Mouse (Mus musculus) ES-E14 (cell line): ENCODE results near the gene Zc3hav1l. TPM values are rescaled to one million over a fixed set of nuclear protein-coding genes. Genes with fewer than 3 reads are reported as not detected.

Experiments
- DNase-seq: peaks from one replicate; pipeline ENCODE4 v3.0.0-alpha.2; 2013; ENCODE audit warnings: low read depth, low spot score
- H3K27ac ChIP-seq: 2 replicates; pipeline ENCODE4 v1.5.1; 2012; ENCODE audit warnings: low read depth, mild to moderate bottlenecking, low read length, moderate library complexity, mixed read lengths; ENCODE audit not compliant: poor library complexity, insufficient read depth, severe bottlenecking
- H3K36me3 ChIP-seq: 2 replicates; pipeline ENCODE4 v1.6.1; 2012; ENCODE audit warnings: mild to moderate bottlenecking, low read length, moderate library complexity, mixed read lengths; ENCODE audit not compliant: control insufficient read depth, poor library complexity, insufficient read depth, severe bottlenecking
- H3K4me1 ChIP-seq, 2 experiments: fragments of 150-350 bp in 1 of 2; sonication (generic) in 1 of 2; 2 replicates each; pipeline ENCODE4 v1.6.1; 2012; ENCODE audit warnings: low read length in 2 of 2, mild to moderate bottlenecking in 1 of 2, mixed read lengths in 1 of 2; ENCODE audit not compliant: control insufficient read depth in 2 of 2, insufficient read depth in 2 of 2, poor library complexity in 1 of 2
- H3K4me3 ChIP-seq, 2 experiments: fragments of 150-350 bp in 1 of 2; sonication (generic) in 1 of 2; 2 replicates each; pipeline ENCODE4 v1.5.1; 2012; ENCODE audit warnings: low read length in 2 of 2, low read depth in 1 of 2, mild to moderate bottlenecking in 1 of 2, mixed read lengths in 1 of 2; ENCODE audit not compliant: insufficient read depth in 1 of 2, poor library complexity in 1 of 2, severe bottlenecking in 1 of 2
- H3K9ac ChIP-seq: 2 replicates; pipeline ENCODE4 v1.6.1; 2012; ENCODE audit warnings: low read depth, mild to moderate bottlenecking, low read length, mixed read lengths; ENCODE audit not compliant: poor library complexity, insufficient read depth, severe bottlenecking
- H3K9me3 ChIP-seq: fragments of 150-350 bp; sonication (generic); 2 replicates; pipeline ENCODE4 v1.6.1; 2012; ENCODE audit warnings: low read depth, mild to moderate bottlenecking, low read length; ENCODE audit not compliant: control insufficient read depth, insufficient read depth
- CHD2 ChIP-seq: IDR thresholded peaks from 2 replicates; pipeline ENCODE4 v1.6.1; 2014; ENCODE audit warnings: mild to moderate bottlenecking, low read depth, low read length, inconsistent platforms
- HCFC1 ChIP-seq: IDR thresholded peaks from 2 replicates; pipeline ENCODE4 v1.6.1; 2012; ENCODE audit warnings: low read length, inconsistent platforms, borderline replicate concordance; ENCODE audit not compliant: insufficient read depth
- MAFK ChIP-seq: IDR thresholded peaks from 2 replicates; pipeline ENCODE4 v1.6.1; 2014; ENCODE audit warnings: mild to moderate bottlenecking, low read depth, low read length, inconsistent platforms; ENCODE audit not compliant: insufficient read depth
- ZC3H11A ChIP-seq: IDR thresholded peaks from 2 replicates; pipeline ENCODE4 v1.6.1; 2012; ENCODE audit warnings: low read depth, mild to moderate bottlenecking, inconsistent platforms, low read length, borderline replicate concordance
- ZNF384 ChIP-seq: IDR thresholded peaks from 2 replicates; pipeline ENCODE4 v1.6.1; 2012; ENCODE audit warnings: low read depth, low read length, inconsistent platforms
- in situ Hi-C, 2 experiments: fragments of 600-800 bp; cut with MboI; formaldehyde crosslinking; loops; one replicate each; pipeline ENCODE4 v1.15.1; 2025; ENCODE audit warnings: low sequenced_read_pairs in 2 of 2, inconsistent platforms in 1 of 2; ENCODE audit not compliant: unreplicated experiment in 2 of 2
- total RNA-seq: library from RNA; depleted of rRNA; stranded (reverse); fragments of 300-350 nt; gene quantifications from 2 replicates; pipeline ENCODE4 v1.2.3, GENCODE M21; 2012; rRNA removed

Zc3hav1l gene
- 2.6 and 3.8 TPM in 2 replicates for total RNA-seq

DNA sequence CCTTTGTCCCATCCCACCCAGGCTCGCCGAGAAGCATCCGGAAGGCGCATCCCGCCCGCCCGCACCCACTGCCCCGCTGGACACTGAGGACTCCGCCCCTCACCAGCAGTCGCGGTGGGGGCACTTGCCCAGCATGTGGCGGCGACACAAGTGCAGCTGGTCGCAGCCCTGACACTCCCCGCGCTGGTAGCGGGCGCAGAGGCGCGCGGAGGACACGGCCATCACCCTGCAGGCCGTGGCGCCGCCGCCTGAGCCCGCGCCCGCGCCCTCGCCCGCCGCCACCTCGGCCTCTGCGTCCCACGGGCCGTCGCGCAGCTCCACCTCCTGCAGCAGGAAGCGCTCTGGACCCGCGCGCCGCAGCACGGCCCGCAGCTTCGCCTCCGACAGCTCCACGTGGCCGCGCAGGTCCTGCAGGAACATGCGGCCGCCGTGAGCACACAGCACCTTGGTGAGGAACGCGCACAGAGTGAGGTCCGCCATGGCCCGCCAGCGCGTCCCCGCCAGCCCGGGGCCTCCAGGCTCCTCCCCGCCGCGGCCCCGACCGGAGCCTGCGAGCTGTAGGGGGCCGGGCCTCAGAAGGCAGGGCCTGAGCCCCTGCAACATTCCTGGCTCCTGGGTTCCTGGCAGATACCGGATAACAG is at the start of gene Zc3hav1l:
Gene Zc3hav1l (minus strand): TSS at position 499 of the 641 bp plus-strand sequence.
- TF ChIP-seq MAFK (no peak), HCFC1 (no peak), CHD2 (no peak), ZC3H11A (no peak), ZNF384 (no peak)
- DNase-seq, result peak; percentile 63
- H3K4me1 ChIP-seq, result no peaks in the 10 kb centered on the region; a peak in 1 of 4 replicates
- H3K27ac ChIP-seq, result no peak within 1 kb of the TSS
- H3K9me3 ChIP-seq, result no peaks in the 10 kb centered on the region
- peaks cover 5% of the 10 kb centered on the region for H3K36me3 ChIP-seq
- H3K4me3 ChIP-seq, result peak within 1 kb of the TSS; percentile 79 to 91
- in situ Hi-C loops, result no loop called here
- H3K9ac ChIP-seq, result peak within 1 kb of the TSS; percentile 77

DNA sequence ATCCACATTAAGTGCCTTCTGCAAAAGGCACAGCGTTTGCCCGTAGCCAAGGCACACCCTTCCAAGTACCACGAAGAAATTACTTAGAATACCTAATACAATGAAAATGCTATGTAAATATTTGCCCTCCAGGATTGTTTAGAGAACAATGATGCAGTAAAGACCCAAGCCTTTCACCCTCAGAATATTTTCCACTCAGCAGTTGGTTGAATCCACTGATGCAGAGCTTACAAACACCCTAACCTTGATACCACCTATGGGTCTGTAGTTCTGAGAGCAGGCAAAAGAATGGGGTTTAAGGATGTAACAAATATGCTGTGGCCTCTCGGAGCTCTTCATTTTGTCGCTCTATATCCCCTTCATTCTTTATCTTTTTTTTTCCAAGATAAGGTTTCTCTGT is 48.8 kb upstream of the Zc3hav1l start:
- TF ChIP-seq ZNF384 (no peak), CHD2 (no peak), HCFC1 (no peak), ZC3H11A (no peak), MAFK (no peak)

DNA sequence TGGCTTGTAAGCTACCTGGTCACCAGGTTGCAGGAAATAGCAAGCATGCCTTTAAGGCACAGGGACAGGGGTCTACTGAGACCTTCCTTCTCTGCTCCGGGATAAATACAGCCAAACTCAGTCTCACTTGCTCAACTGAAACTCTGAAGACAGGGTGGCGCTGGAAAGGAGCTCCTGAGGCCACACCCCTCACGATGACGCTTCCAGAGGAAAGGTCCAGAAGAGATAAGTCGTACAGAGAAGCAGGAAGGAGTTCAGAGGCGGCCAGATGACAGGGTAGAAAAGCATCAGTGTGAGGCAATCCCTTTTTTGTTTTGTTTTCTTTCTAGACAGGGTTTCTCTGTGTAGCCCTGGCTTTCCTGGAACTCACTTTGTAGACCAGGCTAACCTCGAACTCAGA is 46.7 kb upstream of the Zc3hav1l start:
- no peak for DNase-seq
- no peaks in the 10 kb centered on the region for H3K36me3 ChIP-seq
- in situ Hi-C loops, result no loop called here
- H3K27ac ChIP-seq, result no peak overlapping the region
- H3K9me3 ChIP-seq, result no peaks in the 10 kb centered on the region
- no peak overlapping the region for H3K4me3 ChIP-seq
- H3K9ac ChIP-seq, result no peak overlapping the region
- peaks cover 0 to 3% of the 10 kb centered on the region in 2 experiments; a peak in 1 of 4 replicates for H3K4me1 ChIP-seq
- TF ChIP-seq CHD2 (no peak), MAFK (no peak), ZNF384 (no peak), ZC3H11A (no peak), HCFC1 (no peak)

More for the DNA sequence above, 48.8 kb upstream of the Zc3hav1l start:
- no peaks in the 10 kb centered on the region for H3K9me3 ChIP-seq
- H3K4me1 ChIP-seq, result peaks cover 0 to 3% of the 10 kb centered on the region in 2 experiments; a peak in 1 of 4 replicates
- H3K36me3 ChIP-seq, result no peaks in the 10 kb centered on the region
- H3K27ac ChIP-seq, result no peak overlapping the region
- no peak overlapping the region for H3K4me3 ChIP-seq
- no peak overlapping the region for H3K9ac ChIP-seq
- no peak for DNase-seq
- in situ Hi-C loops, result no loop called here

DNA sequence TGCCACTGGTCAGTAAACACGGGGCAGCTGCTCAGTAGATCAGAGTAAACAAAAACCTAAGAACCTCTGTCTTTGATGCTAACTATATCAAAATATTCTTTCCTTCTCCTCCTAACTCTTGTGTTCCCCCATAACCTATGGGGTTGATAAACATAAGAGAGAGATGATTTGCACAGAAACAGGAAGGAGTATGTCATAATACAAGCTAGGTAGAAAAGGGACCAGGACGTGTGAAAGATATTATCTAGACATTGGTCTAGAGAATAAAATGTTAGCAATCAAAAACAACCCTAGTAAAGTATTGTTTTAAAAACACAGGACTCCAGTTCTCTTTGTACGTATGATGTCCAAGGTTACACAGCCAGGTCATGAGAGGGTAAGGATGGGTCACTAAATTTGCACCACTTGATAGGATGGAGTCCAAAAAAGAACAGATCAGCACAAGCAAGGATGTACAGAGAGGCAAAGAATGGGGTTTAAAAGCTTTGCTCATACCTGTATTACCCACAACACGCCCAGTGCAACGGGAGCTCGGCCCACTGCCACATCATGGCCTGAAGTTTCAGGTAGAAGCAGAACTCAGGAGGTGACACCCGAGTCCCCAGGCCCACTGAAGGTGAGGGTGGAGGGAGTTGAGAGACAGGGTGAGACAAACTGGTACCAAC is 45.1 kb upstream of the Zc3hav1l start:
- peaks cover 0 to 3% of the 10 kb centered on the region in 2 experiments; a peak in 1 of 4 replicates for H3K4me1 ChIP-seq
- no peak for DNase-seq
- no peaks in the 10 kb centered on the region for H3K9me3 ChIP-seq
- H3K36me3 ChIP-seq, result no peaks in the 10 kb centered on the region
- in situ Hi-C loops, result no loop called here
- no peak overlapping the region for H3K9ac ChIP-seq
- TF ChIP-seq ZC3H11A (no peak), ZNF384 (no peak), HCFC1 (no peak), CHD2 (no peak), MAFK (no peak)
- no peak overlapping the region for H3K4me3 ChIP-seq
- no peak overlapping the region for H3K27ac ChIP-seq
